Mouse (Mus musculus): ENCODE data around the gene Abhd15. TPM values are rescaled to one million over a fixed set of nuclear protein-coding genes. Genes with fewer than 3 reads are reported as not detected.

Gene Abhd15
- polyA plus RNA-seq, 1 experiment from 2014 or later = 4.0 TPM

DNA sequence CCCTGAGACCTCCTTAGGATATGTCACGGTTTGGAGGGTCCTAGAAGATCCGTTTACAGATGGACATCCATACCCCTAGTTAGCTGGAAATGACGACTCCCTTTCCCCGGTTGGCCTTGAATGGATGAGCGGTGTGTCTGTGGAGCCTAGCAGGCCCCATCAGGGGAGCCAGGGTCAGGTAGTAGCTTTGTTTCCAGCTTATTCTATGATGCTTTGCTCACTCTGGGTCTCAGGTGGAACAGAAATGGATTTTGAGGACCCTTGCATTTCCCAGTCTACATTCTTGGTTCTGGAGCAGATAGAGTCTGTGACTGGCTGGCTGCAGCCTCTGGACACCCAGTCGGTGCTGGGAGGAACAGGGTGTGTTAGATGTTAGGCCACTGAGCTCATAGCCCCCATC, 20.1 kb upstream of the Abhd15 start:
- WGBS = 65% methylated on average over 6 of the region's 6 CpGs
- 0 out of 2 replicates have a peak overlapping the region, but pooled peaks have one; percentile 88 for H3K27ac ChIP-seq

DNA sequence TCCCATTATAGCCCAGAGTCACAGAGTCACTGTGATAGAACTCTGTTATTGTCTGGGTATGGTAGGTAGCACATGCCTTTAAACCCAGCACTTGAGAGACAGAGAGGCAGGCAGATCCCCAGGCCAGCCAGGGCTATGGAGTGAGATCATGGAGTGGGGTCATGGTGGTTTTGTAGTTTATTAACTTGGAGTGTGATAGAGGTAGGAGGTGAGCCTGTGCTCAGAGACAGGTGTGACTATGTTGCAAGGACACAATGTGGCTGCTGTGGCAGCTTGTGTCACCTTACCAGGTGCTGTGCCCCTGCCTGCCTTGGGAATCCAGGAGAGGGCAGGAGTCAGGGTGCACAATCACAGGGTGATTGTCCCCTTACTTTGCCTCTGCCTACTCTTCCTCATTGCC, 19.4 kb upstream of the Abhd15 start:
- H3K4me1 ChIP-seq = peaks cover 64% of the 10 kb centered on the region
- no peaks in the 10 kb centered on the region for H3K27me3 ChIP-seq (replicated peaks)
- no peak overlapping the region for H3K9ac ChIP-seq
- H3K4me3 ChIP-seq (replicated peaks) = 0 out of 2 replicates have a peak overlapping the region, but pooled peaks have one; percentile 1
- H3K36me3 ChIP-seq = peaks cover 6% of the 10 kb centered on the region; the same call in 1 of the 2 replicates
- no peaks in the 10 kb centered on the region for H3K9me3 ChIP-seq
- no peak for ATAC-seq (ENCODE audit: insufficient read depth, low FRiP score, low read depth)
- peak overlapping the region; percentile 41; the same call in 1 of the 2 replicates for H3K27ac ChIP-seq
- H3K4me2 ChIP-seq = peak overlapping the region; percentile 88; the same call in 1 of the 2 replicates

More for the DNA sequence above, 20.1 kb upstream of the Abhd15 start:
- Histone ChIP-seq H3K36me3 (0 out of 2 replicates have a peak, but pooled peaks cover under 1% of the 10 kb centered on the region), H3K27me3 (replicated peaks) (no peaks in the 10 kb centered on the region), H3K9ac (peak overlapping the region; percentile 83; the same call in 1 of the 2 replicates), H3K4me1 (peaks cover 59% of the 10 kb centered on the region), H3K4me2 (peak overlapping the region; percentile 88), H3K9me3 (no peaks in the 10 kb centered on the region), H3K4me3 (replicated peaks) (peak overlapping the region; percentile 91)
- ATAC-seq (ENCODE audit: insufficient read depth, low FRiP score, low read depth) = no peak

DNA sequence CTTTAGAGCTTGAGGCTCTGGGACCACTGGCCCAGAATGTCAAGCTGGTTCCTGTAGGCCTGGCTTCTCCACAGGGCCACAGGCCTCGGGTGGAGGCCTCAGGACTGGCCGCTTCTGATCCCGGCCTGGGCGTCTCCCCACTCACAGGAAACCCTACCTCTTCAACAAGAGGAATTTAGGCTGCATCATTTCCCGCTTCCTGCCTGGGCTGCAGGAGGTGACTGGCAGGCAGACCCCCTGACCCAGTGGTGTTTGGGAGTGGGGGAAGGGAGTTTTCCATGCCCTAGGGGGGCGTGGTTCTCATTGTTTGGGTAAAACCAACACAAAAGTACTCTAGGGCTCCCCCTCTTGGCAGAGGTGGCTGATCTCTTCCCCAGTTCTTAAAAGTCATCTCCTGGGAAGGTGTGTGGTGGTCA, 17.6 kb upstream of the Abhd15 start:
- Histone ChIP-seq H3K27me3 (replicated peaks) (no peaks in the 10 kb centered on the region), H3K36me3 (peaks cover 8% of the 10 kb centered on the region), H3K4me2 (no peak overlapping the region), H3K4me3 (replicated peaks) (no peak overlapping the region), H3K9ac (no peak overlapping the region), H3K27ac (peak overlapping the region; percentile 26), H3K9me3 (no peaks in the 10 kb centered on the region), H3K4me1 (peaks cover 49% of the 10 kb centered on the region)
- ATAC-seq (ENCODE audit: insufficient read depth, low FRiP score, low read depth) = no peak
- WGBS = 34% methylated on average over 6 of the region's 6 CpGs

DNA sequence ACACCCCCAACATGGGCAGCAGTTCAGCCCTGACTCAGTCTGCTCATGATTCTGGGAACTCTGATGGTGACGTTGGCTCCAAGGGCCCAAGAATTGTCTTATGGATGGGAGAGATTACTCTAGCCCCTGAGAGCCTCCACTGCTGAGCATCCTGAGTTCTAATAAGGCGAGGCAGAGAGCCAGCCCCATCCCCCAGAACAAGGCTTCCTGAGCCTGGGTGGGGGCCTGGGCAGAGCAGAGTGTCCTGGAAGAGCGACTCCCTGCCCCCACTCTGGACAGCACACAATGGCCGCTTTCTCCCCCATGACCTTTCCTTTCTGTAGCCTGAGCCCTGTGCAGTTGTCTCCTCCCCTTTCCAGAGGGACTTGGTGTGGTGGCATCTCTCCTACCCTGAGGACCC, 17.1 kb upstream of the Abhd15 start:
- Histone ChIP-seq H3K36me3 (peaks cover 13% of the 10 kb centered on the region), H3K4me1 (peaks cover 46% of the 10 kb centered on the region), H3K4me3 (replicated peaks) (no peak overlapping the region), H3K27me3 (replicated peaks) (no peaks in the 10 kb centered on the region), H3K9me3 (no peaks in the 10 kb centered on the region), H3K9ac (no peak overlapping the region), H3K4me2 (no peak overlapping the region), H3K27ac (peak overlapping the region; percentile 7; the same call in 1 of the 2 replicates)
- 63% methylated on average over 4 of the region's 4 CpGs for WGBS
- no peak for ATAC-seq (ENCODE audit: insufficient read depth, low FRiP score, low read depth)

DNA sequence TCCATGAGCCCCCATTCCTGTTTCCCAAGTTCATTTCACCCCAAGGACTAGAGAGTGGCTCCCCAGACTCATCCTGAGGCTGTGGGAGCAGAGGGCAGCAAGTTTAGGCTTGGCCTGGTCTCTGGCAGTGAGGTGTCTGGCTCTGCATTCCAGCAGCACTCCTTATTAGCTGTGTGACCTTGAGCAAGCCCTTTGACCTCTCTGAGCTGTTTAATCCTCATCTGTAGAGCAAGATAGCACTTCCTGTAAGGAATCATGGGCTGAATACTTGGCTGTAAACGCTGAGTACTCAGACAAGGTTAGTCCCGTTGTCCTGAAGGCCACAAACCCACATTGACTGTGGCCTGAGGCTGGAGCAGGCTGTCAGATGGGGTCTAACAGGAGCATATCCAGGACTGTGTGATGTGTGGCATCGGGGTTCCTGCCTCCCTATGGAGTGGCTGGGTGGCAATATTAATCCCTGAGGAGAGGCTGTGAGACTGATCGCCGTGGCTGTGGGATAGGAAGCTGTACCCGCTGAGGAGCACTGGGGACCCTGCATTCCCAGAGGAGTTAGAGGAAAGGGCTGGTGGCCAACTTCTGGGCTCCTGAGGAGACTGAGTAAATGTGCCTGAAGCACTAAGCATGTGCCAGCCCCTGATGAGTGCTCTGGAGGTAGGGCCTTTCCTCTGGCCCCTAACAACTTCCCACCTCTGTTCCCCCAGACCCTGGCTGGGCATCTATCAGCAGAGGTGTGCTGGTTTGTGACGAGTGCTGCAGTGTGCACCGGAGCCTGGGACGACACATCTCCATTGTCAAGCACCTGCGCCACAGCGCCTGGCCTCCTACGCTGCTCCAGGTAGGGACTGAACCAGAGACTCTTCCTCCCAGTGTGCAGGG, 16.4 kb upstream of the Abhd15 start:
- no peaks in the 10 kb centered on the region for H3K27me3 ChIP-seq (replicated peaks)
- 78% methylated on average over 12 of the region's 12 CpGs for WGBS
- no peak overlapping the region for H3K4me2 ChIP-seq
- no peak overlapping the region for H3K27ac ChIP-seq
- no peak overlapping the region for H3K9ac ChIP-seq
- H3K4me1 ChIP-seq = peaks cover 52% of the 10 kb centered on the region
- no peaks in the 10 kb centered on the region for H3K9me3 ChIP-seq
- no peak for ATAC-seq (ENCODE audit: insufficient read depth, low FRiP score, low read depth)
- H3K36me3 ChIP-seq = peaks cover 20% of the 10 kb centered on the region
- no peak overlapping the region for H3K4me3 ChIP-seq (replicated peaks)

DNA sequence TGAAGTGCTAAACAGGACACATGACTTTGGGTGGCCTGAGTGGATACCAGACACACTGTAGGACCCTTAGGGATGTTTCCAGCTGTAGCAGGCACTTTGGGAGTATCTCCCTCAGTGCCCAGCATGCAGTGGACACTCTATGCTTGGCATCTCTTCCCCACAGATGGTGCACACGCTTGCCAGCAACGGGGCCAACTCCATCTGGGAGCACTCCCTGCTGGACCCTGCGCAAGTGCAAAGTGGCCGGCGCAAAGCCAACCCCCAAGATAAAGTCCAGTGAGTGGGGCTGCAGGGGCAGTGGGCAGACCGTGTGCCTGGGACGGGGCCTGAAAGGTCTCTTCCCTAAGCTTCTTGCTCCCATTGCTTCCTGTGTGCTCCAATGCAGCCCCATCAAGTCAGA, 15.6 kb upstream of the Abhd15 start:
- H3K36me3 ChIP-seq = peaks cover 28% of the 10 kb centered on the region
- H3K9me3 ChIP-seq = no peaks in the 10 kb centered on the region
- H3K4me2 ChIP-seq = no peak overlapping the region
- no peak for ATAC-seq (ENCODE audit: insufficient read depth, low FRiP score, low read depth)
- peaks cover 49% of the 10 kb centered on the region for H3K4me1 ChIP-seq
- no peak overlapping the region for H3K9ac ChIP-seq
- WGBS = 85% methylated on average over 7 of the region's 7 CpGs
- no peak overlapping the region for H3K27ac ChIP-seq
- H3K27me3 ChIP-seq (replicated peaks) = no peaks in the 10 kb centered on the region
- H3K4me3 ChIP-seq (replicated peaks) = no peak overlapping the region

DNA sequence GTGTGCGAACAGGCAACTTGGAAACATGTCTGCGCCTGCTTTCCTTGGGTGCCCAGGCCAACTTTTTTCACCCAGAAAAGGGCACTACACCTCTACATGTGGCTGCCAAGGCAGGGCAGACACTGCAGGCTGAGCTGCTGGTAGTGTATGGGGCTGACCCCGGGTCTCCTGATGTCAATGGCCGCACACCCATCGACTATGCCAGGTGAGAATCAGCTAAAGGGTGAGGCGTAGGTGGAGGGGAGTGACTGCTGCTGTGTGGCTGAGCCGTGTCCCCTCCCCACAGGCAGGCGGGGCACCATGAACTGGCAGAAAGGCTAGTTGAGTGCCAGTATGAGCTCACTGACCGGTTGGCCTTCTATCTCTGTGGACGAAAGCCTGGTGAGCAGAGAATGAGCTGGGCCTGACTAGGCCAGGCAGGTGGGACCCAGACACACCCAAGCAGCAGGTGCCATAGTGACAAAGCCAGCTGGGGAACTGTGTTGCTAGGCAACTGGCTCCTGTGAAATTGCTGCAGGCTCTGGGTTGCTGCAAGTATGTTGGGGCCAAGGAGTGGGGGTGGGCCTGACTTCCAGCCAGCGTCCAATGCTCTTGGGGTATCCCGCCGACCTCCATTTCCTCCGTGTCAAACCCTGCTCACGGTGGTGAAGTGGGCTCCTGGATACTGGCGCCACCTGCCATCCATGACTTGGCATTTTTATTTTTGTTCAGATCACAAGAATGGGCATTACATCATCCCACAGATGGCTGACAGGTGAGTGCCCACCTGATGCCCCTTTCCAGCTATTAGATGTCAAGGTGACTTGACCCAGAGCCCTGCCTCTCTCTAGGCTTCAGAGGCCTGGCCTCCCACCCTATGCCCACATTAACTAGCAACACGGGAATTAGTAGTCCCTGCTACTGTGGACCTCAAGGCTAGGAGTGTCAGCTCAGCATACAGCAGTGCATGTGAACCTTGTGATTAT, 14.3 kb upstream of the Abhd15 start:
- no peaks in the 10 kb centered on the region for H3K9me3 ChIP-seq
- H3K4me2 ChIP-seq = no peak overlapping the region
- no peak overlapping the region for H3K27ac ChIP-seq
- no peaks in the 10 kb centered on the region for H3K27me3 ChIP-seq (replicated peaks)
- peaks cover 36% of the 10 kb centered on the region for H3K4me1 ChIP-seq
- 77% methylated on average over 17 of the region's 17 CpGs for WGBS
- no peak overlapping the region for H3K9ac ChIP-seq
- H3K4me3 ChIP-seq (replicated peaks) = no peak overlapping the region
- no peak for ATAC-seq (ENCODE audit: insufficient read depth, low FRiP score, low read depth)
- H3K36me3 ChIP-seq = peaks cover 40% of the 10 kb centered on the region

DNA sequence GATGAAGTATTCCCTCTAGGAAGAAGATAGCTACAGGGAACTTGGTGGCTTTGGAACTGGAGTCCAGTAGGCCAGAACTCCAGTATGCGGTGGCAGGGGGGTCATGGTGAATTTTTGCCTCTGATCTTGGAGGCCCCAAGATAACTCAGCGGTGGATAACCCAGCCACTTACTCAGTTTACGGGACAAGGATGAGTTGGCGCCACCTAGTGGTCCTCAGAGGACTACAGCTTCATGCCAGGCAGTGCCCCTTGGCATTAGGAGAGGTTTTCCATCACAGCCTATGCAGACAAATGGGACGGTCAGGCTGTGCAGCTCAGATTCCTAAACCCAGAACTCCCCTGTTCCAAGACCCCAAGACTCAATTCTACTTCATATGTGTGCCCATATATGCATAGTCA, 13.5 kb upstream of the Abhd15 start:
- 18% methylated on average over 5 of the region's 5 CpGs for WGBS
- Histone ChIP-seq H3K4me1 (peaks cover 32% of the 10 kb centered on the region), H3K4me2 (no peak overlapping the region), H3K9me3 (no peaks in the 10 kb centered on the region), H3K9ac (no peak overlapping the region), H3K36me3 (peaks cover 47% of the 10 kb centered on the region), H3K27me3 (replicated peaks) (no peaks in the 10 kb centered on the region), H3K4me3 (replicated peaks) (no peak overlapping the region), H3K27ac (no peak overlapping the region)
- no peak for ATAC-seq (ENCODE audit: insufficient read depth, low FRiP score, low read depth)

DNA sequence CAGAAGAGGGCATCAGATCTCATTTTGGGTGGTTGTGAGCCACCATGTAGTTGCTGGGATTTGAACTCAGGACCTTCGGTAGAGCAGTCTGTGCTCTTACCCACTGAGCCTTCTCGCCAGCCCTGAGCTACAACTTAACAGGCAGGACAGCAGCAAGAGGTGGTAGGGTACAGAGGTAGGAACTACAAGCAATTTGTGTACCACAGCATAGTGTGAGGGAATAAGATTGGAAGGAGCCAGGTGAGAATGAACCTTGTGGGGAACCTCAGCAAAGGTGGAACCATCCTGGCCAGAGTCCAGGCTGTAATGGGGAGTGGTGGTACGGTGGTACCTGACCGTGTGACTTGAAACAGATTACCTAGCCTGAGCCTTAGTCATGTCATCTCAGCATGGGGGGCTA, 12.9 kb upstream of the Abhd15 start:
- Histone ChIP-seq H3K27me3 (replicated peaks) (no peaks in the 10 kb centered on the region), H3K4me2 (no peak overlapping the region), H3K36me3 (peaks cover 53% of the 10 kb centered on the region), H3K27ac (no peak overlapping the region), H3K9me3 (no peaks in the 10 kb centered on the region), H3K4me1 (peaks cover 29% of the 10 kb centered on the region), H3K9ac (no peak overlapping the region), H3K4me3 (replicated peaks) (no peak overlapping the region)
- no peak for ATAC-seq (ENCODE audit: insufficient read depth, low FRiP score, low read depth)
- WGBS = 90% methylated on average over 4 of the region's 4 CpGs

DNA sequence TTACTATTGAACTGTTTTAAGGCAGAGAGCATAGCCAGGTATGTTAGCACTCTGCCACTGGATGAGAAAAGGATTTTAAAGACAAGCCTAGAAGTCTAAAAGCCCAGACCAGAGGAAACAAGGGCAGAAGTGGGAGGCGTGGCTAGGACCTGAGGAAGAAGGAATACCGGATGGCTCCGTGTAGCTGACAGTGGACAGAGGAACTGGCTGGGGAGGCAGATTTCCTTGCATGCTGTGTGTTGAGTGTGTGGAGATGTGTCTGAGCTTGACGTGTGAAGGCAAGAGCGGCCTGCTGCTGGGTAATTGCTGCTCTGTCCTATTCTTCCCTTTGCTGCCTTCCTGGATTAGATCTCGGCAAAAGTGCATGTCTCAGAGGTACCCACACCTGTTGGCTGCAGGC, 12.4 kb upstream of the Abhd15 start:
- peaks cover 57% of the 10 kb centered on the region for H3K36me3 ChIP-seq
- 0 out of 2 replicates have a peak overlapping the region, but pooled peaks have one; percentile 16 for H3K27ac ChIP-seq
- H3K27me3 ChIP-seq (replicated peaks) = no peaks in the 10 kb centered on the region
- no peak for ATAC-seq (ENCODE audit: insufficient read depth, low FRiP score, low read depth)
- no peak overlapping the region for H3K9ac ChIP-seq
- no peak overlapping the region for H3K4me3 ChIP-seq (replicated peaks)
- WGBS = 84% methylated on average over 6 of the region's 6 CpGs
- peaks cover 25% of the 10 kb centered on the region for H3K4me1 ChIP-seq
- H3K9me3 ChIP-seq = no peaks in the 10 kb centered on the region
- H3K4me2 ChIP-seq = no peak overlapping the region

DNA sequence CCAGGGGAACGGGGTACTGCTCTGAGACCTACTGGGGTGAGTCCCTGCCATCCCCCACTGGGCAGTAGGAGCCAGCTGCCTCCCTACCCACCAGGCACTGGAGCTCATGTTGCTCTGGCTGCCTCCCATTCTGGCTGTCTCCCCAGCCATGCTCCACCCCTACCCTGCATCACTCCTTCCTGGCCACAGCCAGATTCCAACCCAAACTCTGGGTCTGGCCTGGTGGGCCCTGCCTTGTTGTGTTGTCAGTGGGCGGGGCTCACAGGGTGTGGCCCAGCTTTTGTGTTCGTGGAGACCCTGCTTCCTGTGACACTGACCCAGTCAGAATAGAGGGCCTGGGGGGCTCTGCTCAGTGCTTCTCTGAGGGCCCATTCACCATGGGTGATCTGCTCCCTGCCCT, 11.4 kb upstream of the Abhd15 start:
- Histone ChIP-seq H3K4me3 (replicated peaks) (no peak overlapping the region), H3K9ac (no peak overlapping the region), H3K4me1 (peaks cover 22% of the 10 kb centered on the region), H3K27me3 (replicated peaks) (no peaks in the 10 kb centered on the region), H3K36me3 (peaks cover 58% of the 10 kb centered on the region), H3K9me3 (no peaks in the 10 kb centered on the region), H3K4me2 (no peak overlapping the region), H3K27ac (no peak overlapping the region)
- WGBS = 67% methylated on average over 3 of the region's 3 CpGs
- ATAC-seq (ENCODE audit: insufficient read depth, low FRiP score, low read depth) = no peak

All from stomach, embryonic 15.5 days (tissue).